Mouse (Mus musculus) thymus, adult 2 months (tissue): Measurements from ENCODE around the gene Bmp5. TPM values are rescaled to one million over a fixed set of nuclear protein-coding genes. Genes with fewer than 3 reads are reported as not detected.

Source experiments
- DNase-seq: peaks from one replicate; pipeline ENCODE4 v3.0.0; 2021
- H3K27ac ChIP-seq: fragments of 200-500 bp; 2 replicates; pipeline ENCODE4 v1.5.1; 2012; ENCODE audit warnings: low read length, control low read depth; ENCODE audit not compliant: control insufficient read depth, insufficient read depth
- H3K27me3 ChIP-seq: fragments of 200-500 bp; 2 replicates; pipeline ENCODE4 v1.6.1; 2012; ENCODE audit warnings: mild to moderate bottlenecking, low read length, moderate library complexity, mixed read lengths; ENCODE audit not compliant: control insufficient read depth, insufficient read depth
- H3K36me3 ChIP-seq: fragments of 200-500 bp; 2 replicates; pipeline ENCODE4 v1.6.1; 2012; ENCODE audit warnings: mild to moderate bottlenecking, low read length, moderate library complexity; ENCODE audit not compliant: control insufficient read depth, insufficient read depth
- H3K4me1 ChIP-seq: fragments of 200-500 bp; replicated peaks from 2 replicates; pipeline ENCODE4 v1.6.1; 2012; ENCODE audit warnings: low read length; ENCODE audit not compliant: control insufficient read depth, insufficient read depth
- H3K4me3 ChIP-seq: fragments of 200-500 bp; 2 replicates; pipeline ENCODE4 v1.5.1; 2012; ENCODE audit warnings: mild to moderate bottlenecking, low read length, control low read depth, moderate library complexity; ENCODE audit not compliant: control insufficient read depth, insufficient read depth
- CTCF ChIP-seq: fragments of 200-500 bp; IDR thresholded peaks from 2 replicates; pipeline ENCODE4 v1.5.1; 2012; ENCODE audit warnings: mild to moderate bottlenecking, control low read depth, low read length, moderate library complexity, borderline replicate concordance; ENCODE audit not compliant: control insufficient read depth, poor library complexity, insufficient read depth; ENCODE audit errors: extremely low read depth
- POLR2A ChIP-seq: fragments of 200-500 bp; IDR thresholded peaks from 2 replicates; pipeline ENCODE4 v1.6.1; 2012; ENCODE audit warnings: mild to moderate bottlenecking, low read length, control low read depth, moderate library complexity; ENCODE audit not compliant: control insufficient read depth, poor library complexity, insufficient read depth; ENCODE audit errors: extremely low read depth
- WGBS: fragments of 180-500 bp; shearing (Covaris S2); methylation state at CpG from one replicate; pipeline ENCODE4 v1.1.7; 2018; 5-methylcytosine and 5-hydroxymethylcytosine counted together
- polyA plus RNA-seq: library from polyadenylated mRNA; depleted of rRNA; stranded (reverse); fragments of >200 nt; gene quantifications from 2 replicates; pipeline ENCODE4 v1.2.3, GENCODE M21; 2012

The Bmp5 gene
- polyA plus RNA-seq, 1 experiment, result 0.04 TPM

DNA sequence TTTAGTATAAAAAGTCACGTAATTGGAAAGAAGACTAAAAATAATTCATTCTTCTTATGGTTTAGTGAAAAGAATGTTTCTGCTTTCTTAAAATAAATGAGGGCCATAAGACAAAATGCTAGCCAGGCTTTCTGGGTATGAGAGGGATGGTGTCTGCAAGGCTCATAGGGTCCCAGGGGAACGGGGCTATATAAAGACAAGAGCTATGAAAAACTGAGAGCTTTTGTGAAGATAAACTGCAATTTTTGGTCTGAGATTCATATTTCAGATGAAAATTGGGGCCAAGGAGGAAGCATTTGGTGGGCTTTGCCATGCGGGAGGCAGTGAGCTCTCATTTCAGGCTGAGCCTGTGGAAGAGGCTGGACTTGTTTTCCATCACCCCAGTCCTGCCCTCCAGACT is 83.0 kb downstream of the Bmp5 start:
- no peaks in the 10 kb centered on the region for H3K36me3 ChIP-seq
- no peak for DNase-seq
- TF ChIP-seq CTCF, result no peak
- no peak for TF ChIP-seq POLR2A
- no peaks in the 10 kb centered on the region for H3K27me3 ChIP-seq
- H3K4me3 ChIP-seq, result no peak overlapping the region
- 88% methylated on average over 3 of the region's 3 CpGs for WGBS
- H3K27ac ChIP-seq, result no peak overlapping the region
- H3K4me1 ChIP-seq, result no peaks in the 10 kb centered on the region

DNA sequence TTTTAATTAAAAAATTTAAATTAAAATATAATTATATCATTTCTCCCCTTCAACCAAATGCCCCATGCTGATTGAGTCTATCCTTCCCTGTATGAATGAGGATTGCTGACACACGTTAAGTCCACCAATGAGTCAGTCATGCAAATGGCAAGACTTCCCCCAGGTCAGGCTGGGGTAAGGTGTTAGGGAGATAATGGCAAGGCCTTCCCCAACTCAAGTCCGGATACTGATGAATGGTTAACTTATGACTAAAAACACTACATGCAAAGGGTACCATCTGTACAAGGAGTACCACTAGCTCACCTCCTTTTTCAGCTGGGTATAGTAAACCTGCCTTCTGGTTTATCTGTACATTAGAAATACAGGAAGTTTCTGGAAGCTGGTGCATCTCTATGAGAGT is 83.8 kb downstream of the Bmp5 start:
- H3K27me3 ChIP-seq, result no peaks in the 10 kb centered on the region
- TF ChIP-seq POLR2A (no peak), CTCF (no peak)
- H3K4me3 ChIP-seq, result no peak overlapping the region
- no peaks in the 10 kb centered on the region for H3K36me3 ChIP-seq
- no peak for DNase-seq
- no peak overlapping the region for H3K27ac ChIP-seq
- 90% methylated on average over 2 of the region's 2 CpGs for WGBS
- no peaks in the 10 kb centered on the region for H3K4me1 ChIP-seq

DNA sequence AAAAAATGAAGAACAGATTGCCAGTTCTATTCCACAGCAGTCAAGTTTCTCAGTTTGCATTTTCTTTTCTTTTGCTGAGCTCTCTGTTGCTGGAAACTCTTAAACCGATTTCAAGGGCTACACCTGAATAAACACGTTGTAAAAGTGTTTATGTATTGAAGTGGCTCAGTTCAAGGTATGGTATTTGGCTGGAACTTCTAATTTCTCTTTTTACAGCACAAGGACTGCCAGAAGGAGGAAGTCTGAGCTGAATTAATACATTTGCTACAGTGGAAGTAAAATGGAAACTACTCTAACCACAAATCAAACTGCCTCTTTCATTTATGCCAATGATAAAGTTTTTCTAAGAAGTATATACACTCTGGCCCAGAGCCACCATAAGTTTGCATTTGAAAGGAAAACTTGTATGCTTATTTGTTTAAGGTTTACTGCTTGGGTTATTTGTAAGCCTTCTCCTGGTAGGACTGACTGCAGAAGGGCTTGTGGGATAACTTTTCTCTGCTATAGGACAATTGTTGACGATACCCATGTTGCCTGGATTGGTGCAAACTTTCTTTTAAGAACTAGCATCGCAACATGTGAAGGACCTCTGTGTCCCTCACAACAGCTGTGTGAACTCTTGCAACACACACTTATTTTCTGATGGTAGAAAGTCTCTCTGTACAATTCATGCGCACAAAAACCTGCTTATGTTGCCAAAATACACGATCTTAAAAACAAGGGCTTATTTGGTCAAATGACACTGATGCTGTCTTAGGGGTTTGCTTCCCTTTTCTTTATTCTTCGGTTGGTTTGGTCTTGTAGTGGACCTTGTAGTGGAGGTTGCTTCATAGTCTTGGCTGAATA is 95.4 kb downstream of the Bmp5 start:
- H3K4me3 ChIP-seq, result no peak overlapping the region
- no peaks in the 10 kb centered on the region for H3K4me1 ChIP-seq
- no peak overlapping the region for H3K27ac ChIP-seq
- 65% methylated on average over 7 of the region's 7 CpGs for WGBS
- TF ChIP-seq CTCF (no peak), POLR2A (no peak)
- no peaks in the 10 kb centered on the region for H3K36me3 ChIP-seq
- no peak for DNase-seq
- H3K27me3 ChIP-seq, result no peaks in the 10 kb centered on the region

DNA sequence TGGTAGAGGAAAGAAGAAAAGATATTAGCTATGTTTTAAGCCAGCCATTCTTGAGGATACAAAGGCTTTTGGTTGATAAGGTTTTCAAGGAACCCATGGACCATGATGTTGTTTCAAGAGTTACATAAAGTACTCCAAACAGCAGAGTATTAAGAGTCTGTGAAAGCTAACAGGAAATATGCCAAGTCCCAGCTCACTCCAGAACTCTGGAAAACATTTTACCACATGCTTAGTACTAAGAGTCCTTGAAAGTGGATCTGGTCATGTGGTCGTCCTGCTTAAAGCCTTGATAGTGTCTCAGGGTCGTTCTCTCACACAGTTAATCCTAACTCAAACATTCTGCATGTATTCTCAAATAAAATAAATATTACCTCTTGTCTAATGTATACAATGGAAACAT is 101.2 kb downstream of the Bmp5 start:
- Histone ChIP-seq H3K27me3 (no peaks in the 10 kb centered on the region), H3K27ac (no peak overlapping the region), H3K36me3 (no peaks in the 10 kb centered on the region), H3K4me1 (no peaks in the 10 kb centered on the region), H3K4me3 (no peak overlapping the region)
- TF ChIP-seq POLR2A (no peak), CTCF (no peak)
- no peak for DNase-seq
- WGBS, result 85% methylated on average over 2 of the region's 2 CpGs

DNA sequence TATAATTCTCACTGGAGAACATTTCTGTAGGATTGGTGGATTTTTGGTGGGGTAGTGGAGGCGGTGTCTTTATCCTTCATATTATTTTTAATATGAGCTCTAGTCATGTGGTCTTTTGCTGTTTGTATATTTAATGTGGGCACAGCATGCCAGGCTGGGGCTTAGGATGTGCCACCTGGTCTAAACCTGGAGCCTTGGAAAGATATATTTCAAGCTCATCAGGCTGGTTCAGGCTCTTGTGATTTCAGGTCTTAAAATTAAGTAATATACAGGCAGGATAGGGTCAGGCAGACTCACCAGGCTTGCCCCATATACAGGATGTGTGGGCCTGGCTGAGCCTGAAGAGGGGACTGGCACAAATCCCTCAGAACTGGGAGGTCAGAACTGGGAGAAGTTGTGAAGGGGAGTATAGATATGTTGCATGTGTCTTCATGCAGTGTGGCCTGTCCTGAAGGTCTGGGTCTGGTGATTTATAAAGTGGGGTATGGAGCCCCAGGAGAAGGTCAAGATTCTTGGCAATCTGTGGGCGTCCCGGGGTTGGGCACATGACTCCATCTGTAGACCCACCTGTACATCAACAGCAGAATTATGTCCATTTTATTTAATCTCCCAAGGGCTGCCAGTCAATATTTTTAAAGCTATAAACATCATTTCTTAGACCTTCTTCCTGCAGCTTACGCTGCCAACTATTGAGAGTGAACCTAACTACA is 108.5 kb downstream of the Bmp5 start:
- Histone ChIP-seq H3K27ac (no peak overlapping the region), H3K27me3 (no peaks in the 10 kb centered on the region), H3K4me1 (no peaks in the 10 kb centered on the region), H3K4me3 (no peak overlapping the region), H3K36me3 (no peaks in the 10 kb centered on the region)
- 94% methylated on average over 4 of the region's 4 CpGs for WGBS
- TF ChIP-seq CTCF (no peak), POLR2A (no peak)
- DNase-seq, result no peak

DNA sequence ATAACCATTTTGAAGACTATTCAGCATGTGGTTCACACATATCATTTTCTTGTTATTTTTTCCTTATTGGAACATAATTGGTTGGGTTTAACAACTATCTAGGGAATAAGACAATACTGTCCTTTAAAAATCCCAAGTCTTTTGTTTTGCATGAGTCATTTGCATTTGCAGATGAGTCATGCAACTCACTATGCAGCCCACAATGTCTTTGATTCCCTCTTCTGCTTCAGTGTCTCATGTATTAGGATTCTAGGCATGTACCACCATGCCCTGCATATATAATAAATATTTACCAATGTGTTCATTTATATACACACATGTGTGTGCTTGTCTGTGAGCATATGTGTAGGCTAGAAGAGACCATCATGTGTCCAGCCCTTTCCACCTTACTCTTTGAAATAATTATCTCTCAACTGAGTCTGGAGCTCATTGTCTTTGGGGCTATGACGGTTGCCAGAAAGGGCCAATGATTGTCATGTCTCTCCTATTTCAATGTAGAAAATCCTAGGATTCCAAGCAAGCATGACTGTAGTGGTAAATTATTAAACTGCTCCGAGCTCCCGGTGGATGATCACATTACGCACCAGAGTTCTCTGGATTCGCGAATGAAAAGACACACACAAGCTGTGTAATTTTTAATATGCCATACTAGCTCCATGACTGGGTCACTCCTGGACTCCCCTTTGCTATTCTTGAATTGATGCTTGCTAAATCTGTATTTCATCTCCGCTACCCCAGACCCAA is 111.8 kb downstream of the Bmp5 start:
- TF ChIP-seq POLR2A, result no peak
- no peak for TF ChIP-seq CTCF
- Histone ChIP-seq H3K4me3 (no peak overlapping the region), H3K27ac (no peak overlapping the region), H3K4me1 (no peaks in the 10 kb centered on the region), H3K36me3 (no peaks in the 10 kb centered on the region), H3K27me3 (no peaks in the 10 kb centered on the region)
- 89% methylated on average over 7 of the region's 7 CpGs for WGBS
- no peak for DNase-seq
